Mouse (Mus musculus) spleen, adult 2 months (tissue): ENCODE measurements at regions not wholly inside any gene's neighbourhood (a gene's known extent, or its start where the extent isn't known, plus 50 kb on each side); places are given as distances from the start of the nearest gene placed in this dataset.

ENCODE experiments used
- DNase-seq, 2 experiments: peaks; one replicate each; pipeline versions ENCODE4 v3.0.0 to v3.0.0-alpha.2; 2012 to 2021; ENCODE audit warnings: low spot score in 2 of 2, low read depth in 1 of 2
- H3K27ac ChIP-seq: fragments of 200-500 bp; 2 replicates; pipeline ENCODE4 v1.5.1; 2012; ENCODE audit warnings: low read length, inconsistent platforms; ENCODE audit not compliant: insufficient read depth
- H3K27me3 ChIP-seq: fragments of 200-500 bp; 2 replicates; pipeline ENCODE4 v1.6.1; 2012; ENCODE audit warnings: mild to moderate bottlenecking, moderate library complexity, low read length, inconsistent platforms; ENCODE audit not compliant: control insufficient read depth, insufficient read depth
- H3K36me3 ChIP-seq: fragments of 200-500 bp; 2 replicates; pipeline ENCODE4 v1.6.1; 2012; ENCODE audit warnings: mild to moderate bottlenecking, low read length, inconsistent platforms; ENCODE audit not compliant: control insufficient read depth, insufficient read depth
- H3K4me1 ChIP-seq: fragments of 200-500 bp; 2 replicates; pipeline ENCODE4 v1.6.1; 2011; ENCODE audit warnings: inconsistent platforms; ENCODE audit not compliant: control insufficient read depth, insufficient read depth, insufficient read length
- H3K4me3 ChIP-seq: fragments of 200-500 bp; 2 replicates; pipeline ENCODE4 v1.5.1; 2011; ENCODE audit warnings: mild to moderate bottlenecking, inconsistent platforms; ENCODE audit not compliant: insufficient read depth, insufficient read length; ENCODE audit errors: extremely low read depth
- CTCF ChIP-seq: fragments of 200-500 bp; IDR thresholded peaks from 2 replicates; pipeline ENCODE4 v1.5.1; 2011; ENCODE audit warnings: mild to moderate bottlenecking, inconsistent platforms; ENCODE audit not compliant: insufficient read depth, insufficient read length, insufficient replicate concordance; ENCODE audit errors: extremely low read depth
- POLR2A ChIP-seq: fragments of 200-500 bp; IDR thresholded peaks from 2 replicates; pipeline ENCODE4 v1.6.1; 2011; ENCODE audit warnings: low read depth, low read length, inconsistent platforms
- WGBS: fragments of 180-500 bp; shearing (Covaris S2); methylation state at CpG from one replicate; pipeline ENCODE4 v1.1.7; 2018; 5-methylcytosine and 5-hydroxymethylcytosine counted together

GRCm38 (mm10) chr5:64601285-64601684 lies 201.9 kb upstream of the Klf3 start:
- 78% methylated on average over 8 of the region's 8 CpGs for WGBS
- H3K4me1 ChIP-seq: peaks cover 11% of the 10 kb centered on the region; the same call in 1 of the 2 replicates
- TF ChIP-seq POLR2A: no peak
- TF ChIP-seq CTCF: no peak
- H3K36me3 ChIP-seq: no peaks in the 10 kb centered on the region
- no peak overlapping the region for H3K4me3 ChIP-seq
- no peaks in the 10 kb centered on the region for H3K27me3 ChIP-seq
- DNase-seq: no peak
- no peak overlapping the region for H3K27ac ChIP-seq

- DNase-seq: no peak
- TF ChIP-seq POLR2A (no peak), CTCF (no peak)
- no peak overlapping the region for H3K4me3 ChIP-seq
- no peaks in the 10 kb centered on the region for H3K27me3 ChIP-seq
- H3K27ac ChIP-seq: no peak overlapping the region
- peaks cover 11% of the 10 kb centered on the region; the same call in 1 of the 2 replicates for H3K4me1 ChIP-seq
- 81% methylated on average over 5 of the region's 5 CpGs for WGBS
- H3K36me3 ChIP-seq: no peaks in the 10 kb centered on the region
These were observed 201.4 kb upstream of the Klf3 start for GRCm38 (mm10) chr5:64601832-64602231.

GRCm38 (mm10) chr5:64602356-64602936 lies 200.7 kb upstream of the Klf3 start:
- Histone ChIP-seq H3K27ac (no peak overlapping the region), H3K27me3 (no peaks in the 10 kb centered on the region), H3K36me3 (no peaks in the 10 kb centered on the region), H3K4me1 (peaks cover 11% of the 10 kb centered on the region; the same call in 1 of the 2 replicates), H3K4me3 (no peak overlapping the region)
- TF ChIP-seq POLR2A (no peak), CTCF (no peak)
- WGBS: 91% methylated on average over 8 of the region's 8 CpGs
- no peak for DNase-seq

- Histone ChIP-seq H3K27ac (no peak overlapping the region), H3K36me3 (no peaks in the 10 kb centered on the region), H3K4me1 (peaks cover 11% of the 10 kb centered on the region; the same call in 1 of the 2 replicates), H3K4me3 (no peak overlapping the region), H3K27me3 (no peaks in the 10 kb centered on the region)
- DNase-seq: no peak
- no peak for TF ChIP-seq CTCF
- no peak for TF ChIP-seq POLR2A
- WGBS: 95% methylated on average over 11 of the region's 11 CpGs
These were observed 200.0 kb upstream of the Klf3 start for GRCm38 (mm10) chr5:64602996-64603755.

GRCm38 (mm10) chr5:64605171-64605570 lies 198.0 kb upstream of the Klf3 start:
- DNase-seq: no peak
- Histone ChIP-seq H3K4me3 (no peak overlapping the region), H3K27me3 (no peaks in the 10 kb centered on the region), H3K27ac (no peak overlapping the region), H3K36me3 (no peaks in the 10 kb centered on the region), H3K4me1 (peaks cover 10% of the 10 kb centered on the region; the same call in 1 of the 2 replicates)
- TF ChIP-seq POLR2A: no peak
- TF ChIP-seq CTCF: no peak

GRCm38 (mm10) chr5:64605991-64606390 lies 197.2 kb upstream of the Klf3 start:
- Histone ChIP-seq H3K27ac (no peak overlapping the region), H3K36me3 (no peaks in the 10 kb centered on the region), H3K27me3 (no peaks in the 10 kb centered on the region), H3K4me1 (peaks cover 13% of the 10 kb centered on the region; the same call in 1 of the 2 replicates), H3K4me3 (no peak overlapping the region)
- 89% methylated on average over 5 of the region's 5 CpGs for WGBS
- TF ChIP-seq POLR2A (no peak), CTCF (no peak)
- DNase-seq: no peak
